Mouse (Mus musculus) embryonic facial prominence, embryonic 11.5 days (tissue): ENCODE data around the gene Wasf2. TPM values are rescaled to one million over a fixed set of nuclear protein-coding genes. Genes with fewer than 3 reads are reported as not detected.
A peak's percentile ranks its signal among the peaks of the same experiment; 100 is the strongest.
"Not testable (repeated sequence)": the region's sequence is repeated elsewhere in the genome, so short reads cannot be mapped to it uniquely, and the experiment has no call there.

ENCODE experiments used
- ATAC-seq: fragments of 200-750 bp; cut with Nextera tagmentation; replicated peaks from 2 replicates; pipeline ENCODE4 v1.8.0; 2017; ENCODE audit warnings: low read depth; ENCODE audit not compliant: insufficient number of reproducible peaks, low FRiP score, low TSS enrichment
- DNase-seq: peaks from one replicate; pipeline ENCODE4 v3.0.0-alpha.2; 2015; ENCODE audit warnings: low spot score
- H3K27ac ChIP-seq: fragments of 300-500 bp; sonication (generic); replicated peaks from 2 replicates; pipeline ENCODE4 v1.5.1; 2014; ENCODE audit warnings: mild to moderate bottlenecking, low read depth, low read length, control low read depth
- H3K27me3 ChIP-seq: fragments of 300-500 bp; sonication (generic); 2 replicates; pipeline ENCODE4 v1.6.1; 2014; ENCODE audit warnings: mild to moderate bottlenecking, low read length, moderate library complexity, mixed read lengths; ENCODE audit not compliant: control insufficient read depth, insufficient read depth
- H3K36me3 ChIP-seq: fragments of 300-500 bp; sonication (generic); replicated peaks from 2 replicates; pipeline ENCODE4 v1.6.1; 2014; ENCODE audit warnings: low read depth, mild to moderate bottlenecking, low read length, moderate library complexity, mixed read lengths; ENCODE audit not compliant: control insufficient read depth, insufficient read depth
- H3K4me1 ChIP-seq: fragments of 300-500 bp; sonication (generic); 2 replicates; pipeline ENCODE4 v1.6.1; 2014; ENCODE audit warnings: low read length, mixed read lengths; ENCODE audit not compliant: control insufficient read depth, insufficient read depth
- H3K4me2 ChIP-seq: fragments of 300-500 bp; sonication (generic); 2 replicates; pipeline ENCODE4 v1.6.1; 2014; ENCODE audit warnings: low read depth, mild to moderate bottlenecking, control low read depth, low read length, moderate library complexity
- H3K4me3 ChIP-seq: fragments of 300-500 bp; sonication (generic); 2 replicates; pipeline ENCODE4 v1.5.1; 2014; ENCODE audit warnings: low read depth, low read length, control low read depth
- H3K9ac ChIP-seq: fragments of 300-500 bp; sonication (generic); replicated peaks from 2 replicates; pipeline ENCODE4 v1.6.1; 2014; ENCODE audit warnings: mild to moderate bottlenecking, control low read depth, low read length
- H3K9me3 ChIP-seq: fragments of 300-500 bp; sonication (generic); replicated peaks from 2 replicates; pipeline ENCODE4 v1.6.1; 2016; ENCODE audit warnings: mild to moderate bottlenecking, low read length, inconsistent platforms, mixed read lengths; ENCODE audit not compliant: control insufficient read depth
- WGBS: fragments of 180-500 bp; shearing (Covaris S2); extraction: QIAGEN DNeasy Blood & Tissue Kit; methylation state at CpG from one replicate; pipeline ENCODE4 v1.1.7; 2014; 5-methylcytosine and 5-hydroxymethylcytosine counted together
- polyA plus RNA-seq: library from polyadenylated mRNA; unstranded; fragments of >200 nt; fragmentation: Nextera tagmentation; extraction: Ambion mirVana; gene quantifications from 2 replicates; pipeline ENCODE4 v1.2.1, GENCODE M21; 2014

Gene Wasf2
- polyA plus RNA-seq, 1 experiment from 2014 or later = 75.9 TPM

GRCm38 (mm10) chr4:133093481-133094033 lies 36.7 kb upstream of the Wasf2 start:
- H3K4me3 ChIP-seq = no peak overlapping the region
- 25% methylated on average over 6 of the region's 6 CpGs for WGBS
- H3K9me3 ChIP-seq = no peaks in the 10 kb centered on the region
- DNase-seq = no peak
- no peak for ATAC-seq
- peaks cover 23% of the 10 kb centered on the region for H3K4me1 ChIP-seq
- H3K4me2 ChIP-seq = no peak overlapping the region
- peak overlapping the region; percentile 41 for H3K9ac ChIP-seq
- no peak overlapping the region for H3K27ac ChIP-seq
- H3K36me3 ChIP-seq = no peaks in the 10 kb centered on the region
- H3K27me3 ChIP-seq = no peaks in the 10 kb centered on the region

DNA sequence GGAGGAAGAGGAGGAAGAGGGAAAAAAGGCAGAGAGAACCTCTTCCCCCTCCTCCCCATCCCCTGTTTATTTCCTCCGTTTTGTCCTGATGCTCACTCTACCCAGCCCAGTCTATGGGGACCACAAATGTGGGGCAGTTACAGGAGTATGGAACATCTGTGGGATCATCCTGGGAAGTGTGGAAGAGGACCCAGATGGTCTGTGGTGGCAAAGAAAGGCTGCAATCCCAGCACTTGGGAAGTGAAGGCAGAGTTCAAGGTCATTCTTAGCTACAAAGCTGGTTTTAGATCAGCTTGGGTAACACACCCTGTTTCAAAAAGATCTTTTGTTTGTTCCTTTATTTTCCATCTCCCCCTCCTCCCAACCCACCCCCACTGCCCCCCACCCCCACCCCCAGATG lies 36.0 kb upstream of the Wasf2 start:
- H3K4me2 ChIP-seq = no peak overlapping the region
- no peaks in the 10 kb centered on the region for H3K9me3 ChIP-seq
- H3K27ac ChIP-seq = no peak overlapping the region
- no peaks in the 10 kb centered on the region for H3K36me3 ChIP-seq
- no peak for ATAC-seq
- peaks cover 23% of the 10 kb centered on the region for H3K4me1 ChIP-seq
- H3K27me3 ChIP-seq = no peaks in the 10 kb centered on the region
- no peak overlapping the region for H3K4me3 ChIP-seq
- H3K9ac ChIP-seq = no peak overlapping the region
- 50% methylated on average over 1 of the region's 1 CpGs for WGBS
- DNase-seq = no peak

DNA sequence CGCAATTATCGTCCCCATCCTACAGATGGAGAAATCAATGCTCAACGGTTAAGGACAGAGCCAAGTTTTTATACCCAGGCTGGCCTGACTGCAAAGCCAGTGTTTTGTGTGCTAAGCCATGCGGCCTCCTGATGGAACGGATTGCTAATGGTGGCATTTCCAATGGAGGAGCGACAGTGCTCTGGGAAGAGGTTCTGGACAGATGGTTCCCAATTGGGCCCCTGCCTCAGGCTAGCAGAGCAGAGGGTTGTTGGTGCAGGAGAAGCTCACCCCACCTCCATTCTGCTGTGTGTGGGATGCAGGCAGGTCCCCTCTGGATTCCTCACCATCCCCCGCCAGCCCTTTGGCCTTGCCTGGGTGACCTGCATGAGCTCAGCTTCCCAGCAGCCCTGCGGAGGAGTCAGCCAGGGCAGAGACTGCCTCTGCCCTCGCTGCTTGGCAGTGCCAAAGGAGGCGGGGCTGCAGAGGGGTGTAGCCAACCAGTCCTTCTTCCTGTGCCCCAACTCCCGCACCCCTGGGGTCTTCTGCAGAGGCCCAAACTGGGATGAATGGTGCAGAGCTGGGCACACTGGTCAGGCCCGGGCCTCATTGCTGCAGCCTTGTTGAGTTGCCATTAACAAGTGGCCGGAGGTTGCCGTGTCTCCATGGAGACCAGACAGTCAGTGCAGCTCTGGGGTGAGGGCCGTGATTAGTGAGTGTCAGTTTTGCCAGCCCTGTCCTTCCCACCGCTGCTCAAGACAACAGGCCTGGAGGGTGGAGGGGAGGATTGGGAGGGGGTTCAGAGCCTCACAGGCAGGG lies 35.2 kb upstream of the Wasf2 start:
- Histone ChIP-seq H3K4me3 (no peak overlapping the region), H3K9ac (peak overlapping the region; percentile 18; the same call in 1 of the 2 replicates), H3K27me3 (no peaks in the 10 kb centered on the region), H3K9me3 (no peaks in the 10 kb centered on the region), H3K4me1 (peaks cover 23% of the 10 kb centered on the region), H3K36me3 (no peaks in the 10 kb centered on the region), H3K4me2 (peak overlapping the region; percentile 16), H3K27ac (peak overlapping the region; percentile 35; the same call in 1 of the 2 replicates)
- DNase-seq (no peak), ATAC-seq (peak; percentile 72)
- 30% methylated on average over 16 of the region's 16 CpGs for WGBS

DNA sequence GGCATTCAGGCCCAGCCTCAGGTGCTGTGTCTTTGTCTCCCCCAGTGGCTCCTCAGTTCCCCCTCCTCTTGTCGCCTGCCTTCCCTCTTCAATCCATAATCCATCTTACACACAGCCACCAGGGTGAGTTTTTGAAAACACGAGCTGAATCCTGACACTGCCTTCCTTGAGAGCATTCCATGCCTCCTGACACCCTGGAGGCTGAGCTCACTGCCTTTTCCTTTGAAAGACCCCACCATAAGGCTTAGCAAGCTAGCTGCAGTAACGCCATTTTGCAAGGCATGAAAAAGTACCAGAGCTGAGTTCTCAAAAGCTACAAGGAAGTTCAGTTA lies 34.6 kb upstream of the Wasf2 start:
- not testable (repeated sequence) for H3K36me3 ChIP-seq, DNase-seq, H3K9me3 ChIP-seq, H3K27me3 ChIP-seq, H3K4me3 ChIP-seq
- H3K9ac ChIP-seq = peak overlapping the region; percentile 18; the same call in 1 of the 2 replicates
- 0 out of 2 replicates have a peak, but pooled peaks have one; percentile 5 for ATAC-seq
- H3K4me1 ChIP-seq = peaks cover 18% of the 10 kb centered on the region
- WGBS = 26% methylated on average over 3 of the region's 3 CpGs
- H3K27ac ChIP-seq = peak overlapping the region; percentile 35; the same call in 1 of the 2 replicates
- H3K4me2 ChIP-seq = peak overlapping the region; percentile 16; the same call in 1 of the 2 replicates

DNA sequence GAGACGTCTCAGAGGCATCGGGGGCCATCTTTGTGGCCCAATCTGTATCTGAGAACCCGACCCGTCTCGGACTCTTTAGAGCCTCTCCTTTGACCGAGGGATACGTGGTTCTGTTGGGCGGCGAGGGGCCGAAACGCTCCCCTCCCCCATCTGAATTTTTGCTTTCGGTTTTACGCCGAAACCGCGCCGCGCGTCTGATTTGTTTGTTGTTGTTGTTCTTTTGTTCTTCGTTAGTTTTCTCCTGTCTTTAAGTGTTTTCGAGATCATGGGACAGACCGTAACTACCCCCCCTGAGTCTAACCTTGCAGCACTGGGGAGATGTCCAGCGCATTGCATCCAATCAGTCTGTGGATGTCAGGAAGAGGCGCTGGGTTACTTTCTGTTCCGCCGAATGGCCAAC lies 33.6 kb upstream of the Wasf2 start:
- H3K9ac ChIP-seq, H3K36me3 ChIP-seq, H3K4me3 ChIP-seq, H3K27me3 ChIP-seq, DNase-seq, ATAC-seq, H3K9me3 ChIP-seq, H3K27ac ChIP-seq, H3K4me2 ChIP-seq: not testable (repeated sequence)
- peaks cover 14% of the 10 kb centered on the region for H3K4me1 ChIP-seq
- WGBS = 0% methylated on average over 11 of the region's 26 CpGs

GRCm38 (mm10) chr4:133101751-133102150 lies 28.6 kb upstream of the Wasf2 start:
- Histone ChIP-seq H3K4me2 (no peak overlapping the region), H3K36me3 (no peaks in the 10 kb centered on the region), H3K4me1 (0 out of 2 replicates have a peak, but pooled peaks cover 2% of the 10 kb centered on the region), H3K27ac (no peak overlapping the region), H3K27me3 (no peaks in the 10 kb centered on the region), H3K4me3 (no peak overlapping the region), H3K9ac (no peak overlapping the region), H3K9me3 (no peaks in the 10 kb centered on the region)
- 87% methylated on average over 9 of the region's 9 CpGs for WGBS
- ATAC-seq = no peak
- no peak for DNase-seq

- Histone ChIP-seq H3K27ac (no peak overlapping the region), H3K4me3 (no peak overlapping the region), H3K9ac (no peak overlapping the region), H3K9me3 (no peaks in the 10 kb centered on the region), H3K4me2 (no peak overlapping the region; the same call in 1 of the 2 replicates), H3K27me3 (no peaks in the 10 kb centered on the region), H3K4me1 (0 out of 2 replicates have a peak, but pooled peaks cover 2% of the 10 kb centered on the region), H3K36me3 (no peaks in the 10 kb centered on the region)
- ATAC-seq (0 out of 2 replicates have a peak, but pooled peaks have one; percentile 50), DNase-seq (no peak)
- WGBS = 20% methylated on average over 14 of the region's 16 CpGs
Measured at GRCm38 (mm10) chr4:133103525-133104193, 26.6 kb upstream of the Wasf2 start.

- no peak overlapping the region for H3K4me3 ChIP-seq
- DNase-seq (no peak), ATAC-seq (no peak)
- no peak overlapping the region for H3K4me2 ChIP-seq
- H3K9ac ChIP-seq = no peak overlapping the region
- no peaks in the 10 kb centered on the region for H3K9me3 ChIP-seq
- 22% methylated on average over 10 of the region's 10 CpGs for whole genome bisulfite sequencing
- no peaks in the 10 kb centered on the region for H3K36me3 ChIP-seq
- no peak overlapping the region for H3K27ac ChIP-seq
- H3K27me3 ChIP-seq = no peaks in the 10 kb centered on the region
- 0 out of 2 replicates have a peak, but pooled peaks cover 2% of the 10 kb centered on the region for H3K4me1 ChIP-seq
Measured at GRCm38 (mm10) chr4:133104194-133104569, 26.1 kb upstream of the Wasf2 start.
